Mouse (Mus musculus) kidney, adult 2 months (tissue): ENCODE data around the gene Naa10.

ENCODE experiments used
- CTCF ChIP-seq: fragments of 200-500 bp; conservative IDR thresholded peaks from 2 replicates; pipeline ENCODE4 v1.5.1; 2011; ENCODE audit warnings: low read depth, mild to moderate bottlenecking, control low read depth, low read length, moderate library complexity, mixed read lengths; ENCODE audit not compliant: insufficient read depth, insufficient read length
- POLR2A ChIP-seq: fragments of 200-500 bp; IDR thresholded peaks from one replicate; pipeline ENCODE4 v1.6.1; 2011; ENCODE audit warnings: low read depth, low read length, control low read depth

- TF ChIP-seq CTCF (no peak), POLR2A (no peak)
These were observed 10.6 kb downstream of the Naa10 start for GRCm38 (mm10) chrX:73911156-73911555.
